Mouse (Mus musculus) embryonic facial prominence, embryonic 11.5 days (tissue): ENCODE data around the gene Mpp1. TPM values are rescaled to one million over a fixed set of nuclear protein-coding genes. Genes with fewer than 3 reads are reported as not detected.

ENCODE experiments used
- ATAC-seq: fragments of 200-750 bp; cut with Nextera tagmentation; replicated peaks from 2 replicates; pipeline ENCODE4 v1.8.0; 2017; ENCODE audit warnings: low read depth; ENCODE audit not compliant: insufficient number of reproducible peaks, low FRiP score, low TSS enrichment
- DNase-seq: peaks from one replicate; pipeline ENCODE4 v3.0.0-alpha.2; 2015; ENCODE audit warnings: low spot score
- H3K27ac ChIP-seq: fragments of 300-500 bp; sonication (generic); replicated peaks from 2 replicates; pipeline ENCODE4 v1.5.1; 2014; ENCODE audit warnings: mild to moderate bottlenecking, low read depth, low read length, control low read depth
- H3K27me3 ChIP-seq: fragments of 300-500 bp; sonication (generic); 2 replicates; pipeline ENCODE4 v1.6.1; 2014; ENCODE audit warnings: mild to moderate bottlenecking, low read length, moderate library complexity, mixed read lengths; ENCODE audit not compliant: control insufficient read depth, insufficient read depth
- H3K36me3 ChIP-seq: fragments of 300-500 bp; sonication (generic); replicated peaks from 2 replicates; pipeline ENCODE4 v1.6.1; 2014; ENCODE audit warnings: low read depth, mild to moderate bottlenecking, low read length, moderate library complexity, mixed read lengths; ENCODE audit not compliant: control insufficient read depth, insufficient read depth
- H3K4me1 ChIP-seq: fragments of 300-500 bp; sonication (generic); 2 replicates; pipeline ENCODE4 v1.6.1; 2014; ENCODE audit warnings: low read length, mixed read lengths; ENCODE audit not compliant: control insufficient read depth, insufficient read depth
- H3K4me2 ChIP-seq: fragments of 300-500 bp; sonication (generic); 2 replicates; pipeline ENCODE4 v1.6.1; 2014; ENCODE audit warnings: low read depth, mild to moderate bottlenecking, control low read depth, low read length, moderate library complexity
- H3K4me3 ChIP-seq: fragments of 300-500 bp; sonication (generic); 2 replicates; pipeline ENCODE4 v1.5.1; 2014; ENCODE audit warnings: low read depth, low read length, control low read depth
- H3K9ac ChIP-seq: fragments of 300-500 bp; sonication (generic); replicated peaks from 2 replicates; pipeline ENCODE4 v1.6.1; 2014; ENCODE audit warnings: mild to moderate bottlenecking, control low read depth, low read length
- H3K9me3 ChIP-seq: fragments of 300-500 bp; sonication (generic); replicated peaks from 2 replicates; pipeline ENCODE4 v1.6.1; 2016; ENCODE audit warnings: mild to moderate bottlenecking, low read length, inconsistent platforms, mixed read lengths; ENCODE audit not compliant: control insufficient read depth
- WGBS: fragments of 180-500 bp; shearing (Covaris S2); extraction: QIAGEN DNeasy Blood & Tissue Kit; methylation state at CpG from one replicate; pipeline ENCODE4 v1.1.7; 2014; 5-methylcytosine and 5-hydroxymethylcytosine counted together
- polyA plus RNA-seq: library from polyadenylated mRNA; unstranded; fragments of >200 nt; fragmentation: Nextera tagmentation; extraction: Ambion mirVana; gene quantifications from 2 replicates; pipeline ENCODE4 v1.2.1, GENCODE M21; 2014

Gene Mpp1
- polyA plus RNA-seq, 1 experiment from 2014 or later, result 33.9 TPM

DNA sequence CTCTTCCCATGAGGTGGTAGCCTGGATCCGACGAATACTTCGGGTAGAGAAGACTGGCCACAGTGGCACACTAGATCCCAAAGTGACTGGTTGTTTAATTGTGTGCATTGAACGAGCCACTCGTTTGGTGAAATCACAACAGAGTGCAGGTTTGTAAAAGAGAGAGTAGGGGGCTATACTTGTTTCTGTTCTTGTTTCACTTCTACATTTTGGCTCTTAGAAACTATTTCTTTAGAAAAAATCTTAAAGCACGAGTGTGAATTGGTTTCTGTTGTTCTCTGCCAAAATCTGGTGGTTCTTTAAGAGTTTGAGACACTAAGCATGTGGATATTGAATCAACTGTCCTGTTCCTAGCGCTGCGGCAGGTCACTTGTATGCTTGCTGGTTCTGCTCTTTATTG is 32.0 kb downstream of the Mpp1 start:
- Histone ChIP-seq H3K9ac (no peak overlapping the region), H3K27ac (no peak overlapping the region), H3K36me3 (no peaks in the 10 kb centered on the region), H3K4me3 (no peak overlapping the region), H3K4me1 (no peaks in the 10 kb centered on the region), H3K9me3 (no peaks in the 10 kb centered on the region), H3K4me2 (no peak overlapping the region), H3K27me3 (no peaks in the 10 kb centered on the region)
- ATAC-seq (no peak), DNase-seq (no peak)
- WGBS, result 89% methylated on average over 8 of the region's 8 CpGs

DNA sequence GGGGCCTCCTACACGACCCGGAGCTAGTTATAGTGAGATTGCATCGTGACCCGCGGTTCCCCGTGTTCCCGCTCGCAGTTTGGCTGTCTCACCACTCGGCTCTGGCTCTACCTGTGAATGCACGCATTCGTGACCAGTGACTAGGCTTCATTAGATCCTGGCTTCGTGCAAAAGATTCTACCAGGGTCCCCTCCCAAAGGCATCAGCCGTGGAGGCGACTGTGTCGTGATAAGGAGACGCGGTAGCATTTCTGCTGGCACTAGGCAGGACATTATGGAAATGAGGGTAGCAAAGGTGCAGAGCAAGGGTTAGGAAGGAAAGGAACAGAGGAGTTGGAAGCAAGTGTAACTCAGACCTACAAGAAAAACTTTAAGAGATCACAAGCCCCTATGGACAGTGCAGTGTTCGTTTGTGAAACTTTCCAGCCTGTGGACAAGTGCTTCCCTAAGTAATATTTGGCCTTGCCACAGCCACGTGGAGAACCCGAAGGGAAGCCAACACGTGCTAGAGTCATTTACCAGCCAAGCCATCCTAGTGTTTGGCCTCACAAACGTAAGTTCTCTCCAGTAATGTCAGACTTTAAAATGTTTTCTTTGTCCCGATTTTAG is 34.5 kb downstream of the Mpp1 start:
- Histone ChIP-seq H3K27ac (no peak overlapping the region), H3K4me3 (peak overlapping the region; percentile 51), H3K4me1 (no peaks in the 10 kb centered on the region), H3K27me3 (no peaks in the 10 kb centered on the region), H3K9me3 (no peaks in the 10 kb centered on the region), H3K36me3 (no peaks in the 10 kb centered on the region), H3K4me2 (peak overlapping the region; percentile 36), H3K9ac (peak overlapping the region; percentile 71)
- ATAC-seq, result peak; percentile 12
- DNase-seq, result peak; percentile 11
- 16% methylated on average over 23 of the region's 23 CpGs for WGBS

DNA sequence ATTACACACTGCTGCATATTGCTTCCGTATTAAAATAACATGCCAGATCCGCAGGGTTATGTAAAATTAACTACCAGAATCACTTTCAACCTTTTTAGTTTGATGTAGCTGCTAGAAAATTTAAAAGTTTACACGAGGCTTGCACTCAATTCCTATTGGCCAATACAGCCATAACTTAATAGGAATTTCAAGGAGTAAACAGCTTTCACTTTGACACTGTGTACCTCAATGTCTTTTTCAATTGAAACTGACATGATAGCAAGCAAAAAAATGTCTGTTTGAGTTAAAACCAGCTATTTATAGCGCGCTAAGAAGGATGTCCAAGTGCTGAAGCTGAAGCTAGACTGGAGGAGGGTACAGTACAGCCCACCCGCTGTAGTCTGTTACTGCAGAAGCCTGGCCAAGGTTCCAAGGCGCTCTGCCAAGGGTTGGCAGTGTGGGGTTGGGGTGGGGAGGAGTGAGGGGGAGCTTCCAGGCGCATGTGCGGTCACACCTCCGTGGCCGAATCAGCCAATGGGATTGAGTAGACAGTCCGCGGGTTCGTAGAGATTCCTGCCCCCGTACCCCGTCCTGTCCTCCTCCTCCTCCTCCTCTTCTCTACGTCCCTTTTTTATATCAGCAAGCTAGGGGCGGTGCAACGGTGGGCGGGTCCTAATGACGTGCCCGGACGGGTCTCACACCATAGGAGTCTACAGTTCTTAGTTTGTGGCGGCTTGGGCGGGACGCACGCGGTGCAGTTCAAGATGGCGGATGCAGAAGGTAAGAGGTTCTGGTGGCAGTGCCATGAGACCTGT is 35.2 kb downstream of the Mpp1 start, which contains the start of gene Dkc1:
TSS of gene Dkc1 (plus strand) at position 486 of the 794 bp plus-strand sequence.
- ATAC-seq, result peak; percentile 99
- WGBS, result 17% methylated on average over 29 of the region's 29 CpGs
- no peak within 1 kb of the TSS for H3K27ac ChIP-seq

DNA sequence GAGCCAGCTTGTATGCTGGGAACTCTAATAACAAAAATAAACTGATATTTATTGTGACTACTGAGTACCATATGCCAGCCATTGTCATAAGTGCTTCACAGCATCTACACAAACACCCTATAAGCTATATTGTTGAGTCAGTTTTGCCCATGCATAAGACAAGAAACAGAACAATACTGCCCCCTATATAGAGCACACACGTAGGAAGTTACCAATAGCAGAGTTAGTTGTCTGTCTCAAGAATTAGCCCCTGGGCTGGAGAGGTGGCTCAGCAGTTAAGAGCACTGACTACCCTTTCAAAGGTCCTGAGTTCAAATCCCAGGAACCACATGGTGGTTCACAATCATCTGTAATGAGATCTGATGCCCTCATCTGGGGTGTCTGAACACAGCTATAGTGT is 45.2 kb downstream of the Mpp1 start:
- Histone ChIP-seq H3K9me3 (no peaks in the 10 kb centered on the region), H3K4me1 (no peaks in the 10 kb centered on the region), H3K36me3 (no peaks in the 10 kb centered on the region), H3K9ac (no peak overlapping the region), H3K27ac (no peak overlapping the region), H3K27me3 (no peaks in the 10 kb centered on the region), H3K4me3 (no peak overlapping the region), H3K4me2 (no peak overlapping the region)
- ATAC-seq (no peak), DNase-seq (no peak)
- WGBS, result 27% methylated on average over 1 of the region's 1 CpGs

More for the DNA sequence above, 35.2 kb downstream of the Mpp1 start, which contains the start of gene Dkc1:
- Histone ChIP-seq H3K4me3 (peak within 1 kb of the TSS; percentile 51), H3K9ac (peak within 1 kb of the TSS; percentile 71), H3K9me3 (no peaks in the 10 kb centered on the region), H3K4me1 (no peaks in the 10 kb centered on the region), H3K4me2 (peak within 1 kb of the TSS; percentile 36), H3K36me3 (no peaks in the 10 kb centered on the region), H3K27me3 (no peaks in the 10 kb centered on the region)
- peak; percentile 87 for DNase-seq

DNA sequence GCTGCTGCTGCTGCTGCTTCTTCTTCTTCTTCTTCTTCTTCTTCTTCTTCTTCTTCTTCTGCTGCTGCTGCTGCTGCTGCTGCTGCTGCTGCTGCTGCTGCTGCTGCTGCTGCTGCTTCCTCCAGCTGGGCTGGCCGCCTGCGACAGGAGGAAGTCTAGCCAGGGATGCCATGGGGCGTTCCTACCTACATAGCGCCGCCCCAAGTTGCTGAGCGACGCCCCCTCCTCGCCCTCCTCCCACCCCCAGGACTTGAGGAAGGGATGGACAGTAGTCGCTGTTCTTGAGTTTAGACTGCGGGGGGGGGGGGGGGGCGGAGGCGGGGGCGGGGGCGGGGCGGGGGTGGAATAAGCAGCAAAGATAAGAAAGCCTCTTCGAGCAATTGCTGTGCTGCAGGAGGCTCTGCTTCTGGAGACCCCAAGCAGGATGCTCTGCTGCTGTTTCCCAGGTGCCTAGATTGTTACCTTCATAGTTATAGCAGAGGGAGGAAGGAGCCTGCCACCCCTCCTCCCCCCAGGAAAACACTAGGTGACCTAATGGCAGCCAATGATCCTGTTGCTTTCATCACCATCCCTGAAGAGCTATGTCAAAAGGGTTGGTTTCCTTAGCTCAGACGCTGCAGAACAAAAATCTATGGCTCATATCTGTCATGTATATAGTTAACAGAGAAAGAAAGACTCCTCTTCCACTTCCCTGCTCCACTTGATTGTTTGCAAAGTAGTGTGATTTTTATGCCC is 45.9 kb downstream of the Mpp1 start, which contains the start of gene Gab3:
TSS of gene Gab3 (minus strand) at position 685 of the 735 bp plus-strand sequence.
- ATAC-seq (peak; percentile 87; the same call in 1 of the 2 replicates), DNase-seq (peak; percentile 60)
- Histone ChIP-seq H3K36me3 (no peaks in the 10 kb centered on the region), H3K9me3 (no peaks in the 10 kb centered on the region), H3K4me3 (peak within 1 kb of the TSS; percentile 46), H3K4me1 (no peaks in the 10 kb centered on the region), H3K27ac (no peak within 1 kb of the TSS), H3K27me3 (no peaks in the 10 kb centered on the region), H3K9ac (peak within 1 kb of the TSS; percentile 43), H3K4me2 (peak within 1 kb of the TSS; percentile 51)
- 7% methylated on average over 9 of the region's 17 CpGs for WGBS

DNA sequence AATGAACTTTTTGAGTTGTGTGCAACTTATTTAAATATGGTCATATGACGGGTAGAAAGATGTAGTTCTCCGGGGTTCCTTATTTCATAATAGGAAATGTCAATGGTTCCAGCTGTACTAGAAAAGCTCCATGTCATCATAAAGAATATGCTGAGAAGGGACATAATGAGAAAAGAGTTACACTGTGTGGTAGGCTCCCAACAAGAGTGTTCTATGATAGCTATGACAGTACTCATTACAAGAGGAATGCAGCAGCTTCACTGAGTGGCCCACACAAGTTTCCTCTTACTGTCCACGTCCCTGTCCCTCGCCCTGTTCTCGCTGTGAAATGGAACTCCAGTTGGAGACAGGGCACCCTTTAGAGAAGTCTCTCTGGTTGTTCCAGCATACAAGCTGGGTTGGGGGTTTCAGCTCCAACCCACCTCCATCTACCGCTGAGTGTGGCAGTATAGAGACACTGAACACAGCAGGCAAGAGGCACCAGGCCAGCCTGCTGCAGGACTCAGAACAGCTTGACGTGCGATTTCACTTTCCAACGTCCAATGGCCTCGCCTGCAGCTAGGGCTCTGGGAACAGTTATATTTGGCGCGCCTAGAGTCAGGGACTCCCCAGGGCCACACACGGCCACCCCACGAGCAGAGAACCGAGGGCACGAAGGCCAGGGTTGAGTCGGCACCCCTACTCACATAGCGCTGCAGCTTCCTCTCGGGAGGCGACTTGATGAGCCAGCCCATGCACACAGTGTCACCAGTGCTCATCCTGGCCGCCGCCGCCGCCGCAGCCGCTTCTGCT is 46.6 kb downstream of the Mpp1 start:
- H3K36me3 ChIP-seq, result no peaks in the 10 kb centered on the region
- peak overlapping the region; percentile 43 for H3K9ac ChIP-seq
- H3K9me3 ChIP-seq, result no peaks in the 10 kb centered on the region
- DNase-seq (no peak), ATAC-seq (peak; percentile 59; the same call in 1 of the 2 replicates)
- 27% methylated on average over 24 of the region's 26 CpGs for WGBS
- no peaks in the 10 kb centered on the region for H3K27me3 ChIP-seq
- peak overlapping the region; percentile 46 for H3K4me3 ChIP-seq
- no peaks in the 10 kb centered on the region for H3K4me1 ChIP-seq
- no peak overlapping the region for H3K27ac ChIP-seq
- peak overlapping the region; percentile 51 for H3K4me2 ChIP-seq

DNA sequence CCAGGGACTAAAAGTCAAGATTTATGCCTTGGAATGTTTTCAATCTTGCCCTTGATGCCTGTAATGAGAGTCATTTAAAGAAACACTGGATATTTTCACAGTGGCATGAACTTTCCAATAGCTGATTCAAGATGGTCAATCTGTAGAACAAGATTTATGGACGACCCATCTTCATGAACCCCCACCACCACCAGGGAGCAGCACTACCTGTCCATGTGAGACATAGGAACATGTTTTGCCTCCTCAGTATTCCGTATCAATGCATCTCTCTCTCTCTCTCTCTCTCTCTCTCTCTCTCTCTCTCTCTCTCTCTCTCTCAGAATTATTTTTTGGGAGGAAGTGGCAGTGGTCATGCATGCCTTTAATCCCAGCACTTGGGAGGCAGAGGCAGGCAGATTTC is 48.5 kb downstream of the Mpp1 start:
- ATAC-seq, result no peak
- 59% methylated on average over 2 of the region's 2 CpGs for WGBS

More for the DNA sequence above, 48.5 kb downstream of the Mpp1 start:
- H3K9me3 ChIP-seq, result no peaks in the 10 kb centered on the region
- DNase-seq, result no peak
- no peaks in the 10 kb centered on the region for H3K36me3 ChIP-seq
- H3K4me2 ChIP-seq, result no peak overlapping the region
- no peak overlapping the region for H3K9ac ChIP-seq
- no peak overlapping the region for H3K4me3 ChIP-seq
- no peaks in the 10 kb centered on the region for H3K27me3 ChIP-seq
- no peaks in the 10 kb centered on the region for H3K4me1 ChIP-seq
- H3K27ac ChIP-seq, result no peak overlapping the region
